Mouse (Mus musculus): ENCODE measurements around the gene Arf6. TPM values are rescaled to one million over a fixed set of nuclear protein-coding genes. Genes with fewer than 3 reads are reported as not detected.
"Not testable (repeated sequence)": the region's sequence is repeated elsewhere in the genome, so short reads cannot be mapped to it uniquely, and the experiment has no call there.

Gene Arf6
- total RNA-seq, 2 experiments from 2014 or later = 19.1 to 26.3 TPM

DNA sequence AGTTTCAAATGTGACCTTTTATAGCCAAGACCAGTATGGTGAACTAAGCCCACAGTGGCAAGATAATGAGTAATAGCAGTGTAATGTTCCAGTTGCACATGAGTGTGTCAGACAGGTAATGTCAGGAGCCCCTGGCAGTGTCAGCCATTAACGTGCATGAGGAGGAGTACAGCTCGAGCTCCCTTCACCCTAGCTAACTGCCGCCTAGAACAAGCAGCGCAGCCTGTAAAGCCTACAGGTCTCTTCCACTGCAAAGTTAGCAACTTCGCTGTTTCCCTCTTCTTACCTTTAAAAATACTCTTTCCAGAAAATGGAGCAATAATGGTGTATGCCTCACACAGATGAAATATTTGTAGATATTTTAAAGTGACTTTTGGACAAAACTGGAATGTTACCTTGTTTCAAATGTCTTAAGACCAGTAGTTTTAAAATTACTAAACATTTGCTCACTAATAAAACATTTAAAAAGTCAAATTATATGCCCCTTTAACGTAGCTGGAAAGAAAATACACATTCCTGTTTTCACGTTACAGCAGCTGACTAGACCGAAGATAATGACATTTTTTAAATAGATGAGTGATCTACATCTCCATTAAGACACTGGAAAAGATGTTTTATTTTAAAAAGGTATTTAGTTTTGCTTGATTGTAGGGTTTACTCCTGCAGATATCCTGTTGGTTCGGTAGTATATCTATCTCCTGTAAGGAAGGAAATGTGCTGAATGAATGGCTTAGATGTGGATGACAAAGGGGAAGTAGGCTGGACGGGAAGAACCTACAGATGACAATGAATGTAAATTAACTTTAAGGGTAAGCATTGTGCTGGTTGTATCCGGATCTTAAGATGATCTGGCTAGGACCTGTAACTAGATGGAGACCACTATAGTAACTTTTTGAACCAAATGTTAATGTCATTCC lies 2.2 kb downstream of the Arf6 start:
- DNase-seq (ENCODE audit: low spot score) = no peak

DNA sequence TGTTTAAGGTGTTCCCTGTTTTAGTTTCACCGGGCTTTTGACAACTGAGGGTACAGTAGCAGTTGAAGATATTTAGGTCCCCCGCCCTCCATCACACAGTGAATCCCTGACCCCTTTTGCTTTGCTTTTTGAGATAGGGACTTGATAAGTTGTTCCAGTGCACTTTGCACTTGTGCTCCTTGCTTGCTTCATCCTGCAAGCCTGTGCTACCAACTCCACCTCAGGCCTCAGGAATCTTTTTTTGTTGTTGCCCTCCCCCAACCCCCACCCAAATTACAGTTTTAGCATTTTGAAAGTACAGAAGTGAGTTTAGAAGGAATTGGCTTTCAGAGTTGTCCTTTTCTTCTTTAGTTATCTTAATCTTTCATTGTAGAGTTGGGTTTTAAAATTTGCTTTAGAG lies 4.2 kb downstream of the Arf6 start:
- DNase-seq (ENCODE audit: low spot score) = no peak

DNA sequence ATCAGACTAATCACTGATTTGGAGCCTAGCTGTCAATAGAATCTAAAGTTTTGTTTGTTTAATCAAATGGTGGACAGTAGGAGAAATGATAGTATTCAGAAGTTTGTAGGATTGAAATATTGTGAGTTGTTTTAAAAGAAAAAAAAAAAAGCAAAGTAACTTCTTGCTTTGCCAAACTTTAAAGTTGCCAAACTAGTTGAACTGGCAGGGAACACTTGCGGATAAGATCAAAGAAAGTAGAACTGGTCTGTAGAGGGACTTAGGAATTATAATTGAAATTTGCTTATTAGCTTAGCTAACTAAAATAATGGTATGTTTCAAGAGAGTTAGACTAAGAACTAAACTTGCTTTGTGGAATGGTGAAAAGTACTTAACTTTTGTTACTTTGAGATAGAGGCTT lies 5.2 kb downstream of the Arf6 start:
- no peak for DNase-seq (ENCODE audit: low spot score)

DNA sequence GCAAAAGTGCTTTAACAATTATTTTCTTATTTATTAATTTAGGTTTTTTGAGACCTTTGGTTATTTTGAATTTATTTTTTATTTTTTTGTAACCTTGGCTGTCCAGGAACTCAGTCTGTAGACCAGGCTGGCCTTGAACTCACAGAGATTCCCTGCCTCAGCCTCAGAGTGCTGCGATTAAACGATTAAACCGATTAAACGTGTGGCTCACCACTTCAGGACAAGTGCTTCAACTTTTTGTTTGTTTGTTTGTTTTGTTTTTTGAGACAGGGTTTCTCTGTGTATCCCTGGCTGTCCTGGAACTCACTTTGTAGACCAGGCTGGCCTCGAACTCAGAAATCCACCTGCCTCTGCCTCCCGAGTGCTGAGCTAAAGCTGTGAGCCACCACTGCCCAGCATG lies 5.7 kb downstream of the Arf6 start:
- DNase-seq (ENCODE audit: low spot score) = not testable (repeated sequence)

DNA sequence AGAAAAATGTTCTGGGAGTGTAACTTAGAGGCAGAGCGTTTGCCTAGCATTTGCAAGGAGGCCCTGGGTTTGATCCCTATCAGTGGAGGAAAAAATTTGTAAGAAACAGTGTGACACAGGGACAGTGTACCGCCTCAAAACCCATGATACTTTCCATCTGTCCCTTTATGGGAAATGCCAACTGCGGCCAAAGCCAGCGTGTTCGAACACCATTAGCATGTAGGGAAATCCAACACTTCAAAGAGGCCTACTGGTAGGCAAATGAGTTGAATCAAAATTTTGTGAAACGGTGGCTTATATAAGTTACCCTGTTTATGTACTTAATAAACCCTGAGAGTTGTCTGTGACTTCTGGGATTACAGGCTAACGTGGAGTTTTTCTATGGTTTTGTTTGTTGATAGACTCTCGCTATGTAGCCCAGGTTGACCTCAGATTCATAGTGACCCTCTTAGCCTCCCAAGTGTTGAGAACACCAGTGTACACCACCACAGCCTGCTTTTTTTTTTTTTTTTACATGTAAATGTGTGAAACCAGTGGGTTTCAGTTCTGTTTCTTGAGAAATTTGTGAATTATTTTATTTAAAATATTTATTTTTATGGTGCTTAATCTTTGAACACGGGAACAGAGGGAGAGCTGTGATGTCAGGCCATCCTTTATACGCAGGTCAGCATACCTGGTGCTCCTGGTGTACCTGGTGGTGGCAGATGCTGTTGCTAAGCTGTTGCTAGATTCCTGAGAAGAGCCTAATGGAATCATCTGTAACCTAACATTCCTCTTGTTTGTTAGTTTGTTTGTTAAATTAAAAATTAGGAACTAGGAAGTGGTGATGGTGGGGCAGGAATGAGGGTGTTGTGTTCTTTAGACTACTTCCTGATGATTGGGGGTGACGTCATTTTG lies 6.9 kb downstream of the Arf6 start:
- DNase-seq (ENCODE audit: low spot score) = no peak

DNA sequence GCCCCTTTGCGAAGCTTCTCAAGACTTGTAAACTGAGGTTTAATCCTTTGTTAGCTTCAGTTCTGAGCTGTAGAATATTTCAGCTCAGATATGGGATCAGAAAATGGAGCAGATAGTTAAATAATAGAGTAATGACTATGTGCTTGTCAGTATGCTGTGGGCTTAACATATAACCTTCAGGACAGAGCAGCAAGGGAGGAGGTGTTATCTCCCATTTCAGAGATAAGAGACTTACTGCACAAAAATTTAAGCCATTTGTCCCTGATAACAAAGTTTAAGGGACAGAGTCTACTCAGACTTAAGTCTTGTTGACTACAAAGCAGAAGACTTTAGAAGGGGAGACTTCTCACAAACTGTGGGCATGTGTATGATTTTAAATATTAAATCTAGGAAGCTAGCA lies 10.9 kb downstream of the Arf6 start:
- DNase-seq (ENCODE audit: low spot score) = no peak

DNA sequence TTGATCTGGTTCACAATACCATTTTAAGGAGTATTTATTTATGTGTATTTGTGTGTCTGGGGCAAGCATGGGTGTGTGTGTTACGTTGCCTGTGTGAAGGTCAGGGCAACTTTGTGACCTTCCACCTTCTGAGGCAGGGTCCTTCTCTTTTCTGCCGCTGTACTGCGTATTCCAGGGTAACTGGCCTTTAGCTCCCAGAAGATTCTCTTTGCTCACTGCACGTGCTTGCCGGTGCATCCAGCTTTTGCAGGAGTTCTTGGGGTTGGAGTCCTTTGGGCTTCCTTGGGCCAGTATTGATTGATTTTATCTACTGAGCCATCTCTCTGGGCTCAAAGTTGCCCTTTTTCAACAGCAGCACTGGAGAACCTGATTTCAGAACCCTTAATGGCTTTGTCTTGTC lies 12.7 kb downstream of the Arf6 start:
- DNase-seq (ENCODE audit: low spot score) = no peak

DNA sequence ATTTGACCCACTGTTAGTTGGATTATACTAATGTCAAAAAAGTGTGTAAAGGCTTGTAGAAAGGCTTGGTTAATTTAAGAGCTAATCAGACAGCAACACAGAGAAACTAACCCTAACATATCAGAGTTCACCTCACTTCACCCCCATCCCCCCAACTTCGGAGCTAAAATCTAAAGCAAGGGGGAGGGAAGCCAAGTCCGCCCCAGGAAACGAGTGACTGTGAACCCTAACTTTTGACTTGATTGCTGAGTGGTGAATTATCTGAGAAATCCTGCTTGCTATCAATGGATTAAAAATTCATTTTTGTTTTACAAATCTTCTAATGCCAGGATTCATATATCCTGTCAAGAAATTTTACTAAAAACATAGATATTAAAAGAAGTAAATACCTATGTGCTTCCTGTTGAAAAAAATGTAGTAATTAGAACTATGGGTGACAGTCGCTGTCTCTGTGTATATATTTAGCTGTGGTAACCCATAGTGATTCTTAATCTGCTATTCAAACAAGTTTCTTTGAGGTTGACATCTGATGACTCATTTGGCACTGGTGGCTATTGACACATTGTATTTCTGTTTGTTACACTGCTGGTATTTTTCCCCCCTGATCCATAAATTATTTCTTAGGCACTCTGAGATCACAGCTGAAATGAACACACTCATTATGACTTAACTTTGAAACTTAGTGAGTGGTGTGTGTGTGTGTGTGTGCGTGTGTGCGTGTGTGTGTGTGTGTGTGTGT lies 13.8 kb downstream of the Arf6 start:
- no peak for DNase-seq (ENCODE audit: low spot score)

DNA sequence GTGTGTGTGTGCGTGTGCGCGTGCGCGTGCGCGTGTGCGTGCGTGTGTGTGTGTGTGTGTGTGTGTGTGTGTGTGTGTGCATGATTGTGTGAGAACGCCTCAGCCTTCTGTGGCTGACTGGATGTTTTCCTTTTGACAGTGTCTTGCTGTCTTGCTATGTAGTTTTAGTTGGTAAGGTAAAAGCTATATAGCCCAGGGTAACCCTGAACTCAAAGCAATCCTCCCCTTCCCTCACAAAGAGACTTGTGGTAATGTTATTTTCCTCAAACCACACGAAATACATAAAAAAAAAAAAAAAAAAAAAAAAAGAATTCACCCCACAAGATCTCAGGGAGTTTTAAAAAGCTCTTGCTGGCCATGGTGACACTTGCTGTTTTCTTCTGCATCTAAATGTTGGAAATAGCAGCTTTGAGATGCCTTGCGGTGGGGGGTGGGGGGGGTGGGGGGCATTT lies 14.4 kb downstream of the Arf6 start:
- DNase-seq (ENCODE audit: low spot score) = not testable (repeated sequence)

DNA sequence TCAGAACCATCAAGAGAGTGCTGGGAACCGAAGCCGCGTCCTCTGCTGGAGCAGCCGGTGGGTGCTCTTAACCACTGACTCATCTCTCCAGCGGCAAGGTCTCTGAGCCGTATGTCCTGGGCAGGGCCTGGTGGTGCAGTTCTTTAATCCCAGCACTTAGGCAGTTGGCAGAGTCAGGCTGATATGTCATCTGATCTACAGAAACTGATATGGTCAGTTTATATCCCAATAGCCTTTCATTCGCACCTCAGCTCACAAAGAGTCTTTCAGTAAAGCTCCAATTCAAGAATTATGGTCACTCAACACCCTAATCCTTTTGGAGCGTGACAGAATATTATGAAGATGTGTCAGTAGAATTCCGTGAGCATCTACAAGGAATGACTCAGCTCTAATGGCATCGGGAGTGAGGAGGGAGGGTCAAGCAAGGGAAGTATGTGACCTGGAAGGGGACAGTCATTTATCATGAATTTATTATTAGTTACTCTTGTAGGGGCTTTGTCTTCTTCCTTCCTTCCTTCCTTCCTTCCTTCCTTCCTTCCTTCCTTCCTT lies 16.4 kb downstream of the Arf6 start:
- DNase-seq (ENCODE audit: low spot score) = no peak

DNA sequence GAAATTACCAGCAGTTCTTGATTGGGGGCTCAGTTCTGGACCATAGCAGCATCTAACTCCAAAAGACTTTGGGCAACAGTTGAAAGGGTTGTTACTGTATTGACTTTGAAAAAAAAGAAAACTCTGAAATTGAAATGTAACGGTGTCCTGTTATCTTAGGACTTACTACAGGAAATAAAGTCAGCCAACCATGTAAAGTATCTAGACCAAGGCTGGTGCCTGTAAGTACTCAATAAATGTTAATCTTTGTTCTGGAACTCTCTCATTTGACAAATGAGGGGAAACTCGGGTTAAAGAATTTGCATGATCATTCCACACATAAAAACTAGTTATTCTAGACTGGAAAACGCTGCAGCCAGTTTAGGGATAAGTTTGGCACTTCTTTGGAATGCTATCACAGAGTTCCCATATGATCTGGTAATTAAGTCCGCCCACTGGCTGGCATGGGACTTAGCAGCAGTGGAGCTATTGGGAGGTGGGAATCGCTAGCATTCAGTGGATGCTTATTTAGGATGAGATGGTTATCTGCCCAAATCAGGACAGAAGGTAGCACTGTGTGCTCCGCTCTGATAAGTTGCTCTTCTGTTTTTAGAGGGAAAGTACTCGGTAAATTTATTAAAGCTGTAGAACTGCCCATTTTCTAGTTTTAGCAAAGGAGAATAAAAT lies 17.5 kb downstream of the Arf6 start:
- no peak for DNase-seq (ENCODE audit: low spot score)

DNA sequence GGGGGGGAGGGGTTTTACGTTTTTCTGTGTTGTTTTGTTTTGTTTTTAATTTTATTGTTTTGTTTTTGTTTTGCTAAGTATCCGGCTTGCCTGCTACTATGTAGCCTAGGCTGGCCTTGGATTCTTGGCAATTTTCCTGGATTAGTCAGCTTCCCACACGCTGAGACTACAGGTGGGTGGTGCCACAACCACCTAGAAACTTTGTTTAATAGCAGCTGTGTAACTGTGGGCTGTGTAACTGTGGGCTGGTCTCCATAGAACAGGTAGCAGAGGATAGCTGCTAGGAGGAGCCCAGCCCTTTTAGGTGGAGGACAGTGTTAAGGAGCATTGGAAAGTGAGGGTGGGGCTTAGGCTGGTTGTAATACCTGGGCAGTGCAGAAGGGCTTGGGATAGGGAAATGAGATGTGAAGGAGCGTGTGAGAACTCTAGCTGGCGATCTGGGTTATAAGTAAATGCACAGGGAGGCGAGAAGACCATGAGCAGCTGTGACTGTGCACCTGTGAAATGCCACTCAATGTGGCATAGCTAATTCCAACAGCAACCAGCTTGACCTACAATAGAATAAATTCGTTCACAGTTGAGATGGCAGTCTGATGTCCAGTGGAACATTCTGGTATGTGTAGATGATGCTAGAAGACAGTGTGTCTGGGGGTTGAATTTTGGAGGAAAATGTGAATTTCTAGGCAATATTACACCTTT lies 18.2 kb downstream of the Arf6 start:
- DNase-seq (ENCODE audit: low spot score) = no peak

DNA sequence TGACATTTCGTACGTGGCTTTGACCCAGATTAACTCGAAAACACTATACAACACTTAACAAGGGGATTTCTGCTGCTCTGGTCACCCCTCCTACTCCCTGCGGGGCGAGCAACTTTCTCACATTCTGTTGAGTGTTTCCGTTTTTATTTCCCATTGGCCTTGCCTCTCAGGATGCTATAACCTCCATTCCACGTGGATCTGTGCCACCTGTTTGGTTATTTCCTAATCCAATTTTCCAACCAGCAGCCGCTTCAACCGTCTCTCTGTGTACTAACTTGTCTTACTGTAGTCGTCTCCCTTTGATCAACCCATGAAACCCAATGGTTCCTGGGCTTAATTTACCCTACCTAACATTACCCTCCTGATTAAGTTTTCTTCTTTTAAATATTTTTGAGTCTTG lies 21.1 kb downstream of the Arf6 start:
- no peak for DNase-seq (ENCODE audit: low spot score)

DNA sequence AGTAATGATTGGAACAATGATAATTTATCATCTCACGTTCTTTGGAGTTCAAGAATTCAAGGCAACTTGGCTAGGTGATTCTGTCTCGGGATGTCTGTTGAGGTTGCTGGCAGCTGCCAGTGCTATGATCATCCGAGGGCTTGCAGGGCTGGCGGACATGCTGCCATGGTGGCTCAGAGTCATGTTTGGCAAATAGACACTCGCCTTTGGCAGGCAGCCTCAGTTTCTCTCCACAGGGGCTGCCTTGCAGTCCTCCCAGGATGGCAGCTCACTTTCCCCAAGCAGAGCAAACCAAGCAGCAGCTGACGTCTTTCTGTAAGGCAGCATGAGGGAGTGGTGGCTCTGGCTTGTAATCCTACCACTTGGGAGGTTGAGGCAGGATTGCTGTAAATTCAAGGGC lies 22.5 kb downstream of the Arf6 start:
- DNase-seq (ENCODE audit: low spot score) = no peak

DNA sequence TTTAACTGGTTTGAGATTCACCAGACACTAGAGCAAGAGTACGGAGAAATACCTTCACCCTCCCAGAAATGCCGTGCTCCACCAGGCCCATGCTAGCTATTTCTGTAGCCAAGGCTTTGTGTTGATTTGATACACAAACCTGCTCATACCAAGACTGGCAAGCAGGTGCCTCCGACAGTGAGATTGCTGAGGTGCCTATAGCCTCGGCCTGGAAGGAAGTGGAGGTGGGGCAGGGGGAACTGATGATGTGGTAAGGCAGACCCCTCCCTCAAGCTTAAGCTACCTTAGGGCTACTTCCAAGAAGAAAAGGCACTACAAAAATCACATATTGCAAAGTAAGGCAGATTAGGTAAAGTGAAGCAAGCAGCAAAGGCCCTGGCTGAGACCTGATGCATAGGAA lies 28.4 kb downstream of the Arf6 start:
- DNase-seq (ENCODE audit: low spot score) = no peak

DNA sequence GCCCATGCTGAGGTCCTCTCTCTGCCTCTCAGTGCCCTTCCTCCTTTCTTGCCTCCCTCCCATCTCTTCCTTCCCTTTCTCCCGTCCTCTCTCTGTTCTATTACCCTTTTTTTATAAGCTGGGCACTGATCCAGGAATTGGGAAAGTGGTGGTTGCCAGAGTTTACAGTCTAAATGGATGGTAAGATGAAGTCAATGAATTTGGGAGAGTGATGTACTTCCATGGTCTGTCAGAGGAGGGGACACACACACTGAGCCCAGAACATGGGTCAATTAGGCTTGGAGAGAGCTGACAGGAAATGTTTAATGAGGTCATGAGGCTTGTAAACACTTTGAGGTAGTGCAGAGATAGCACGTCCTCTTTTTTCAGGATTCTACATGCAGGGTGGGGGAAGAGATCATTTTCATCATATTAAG lies 28.9 kb downstream of the Arf6 start:
- no peak for DNase-seq (ENCODE audit: low spot score)

DNA sequence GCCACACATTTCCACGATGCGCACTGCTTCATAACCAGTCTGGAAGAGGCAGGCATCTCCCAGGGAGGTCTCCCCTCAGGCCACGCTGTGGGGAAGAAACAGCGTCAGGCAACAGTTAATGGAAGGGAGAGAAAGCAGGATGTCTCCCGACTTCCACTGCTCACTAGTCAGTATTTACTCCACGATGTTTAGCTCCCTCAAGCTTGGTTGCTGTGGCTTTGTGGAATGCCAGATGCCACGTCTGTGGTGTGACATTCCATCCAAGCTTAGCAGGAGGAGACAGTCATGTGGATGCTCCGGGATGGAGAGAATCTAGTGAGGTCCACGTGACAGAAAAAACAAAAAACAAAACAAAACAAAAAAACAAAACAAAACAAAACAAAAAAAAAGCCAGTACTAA lies 30.1 kb downstream of the Arf6 start:
- no peak for DNase-seq (ENCODE audit: low spot score)

DNA sequence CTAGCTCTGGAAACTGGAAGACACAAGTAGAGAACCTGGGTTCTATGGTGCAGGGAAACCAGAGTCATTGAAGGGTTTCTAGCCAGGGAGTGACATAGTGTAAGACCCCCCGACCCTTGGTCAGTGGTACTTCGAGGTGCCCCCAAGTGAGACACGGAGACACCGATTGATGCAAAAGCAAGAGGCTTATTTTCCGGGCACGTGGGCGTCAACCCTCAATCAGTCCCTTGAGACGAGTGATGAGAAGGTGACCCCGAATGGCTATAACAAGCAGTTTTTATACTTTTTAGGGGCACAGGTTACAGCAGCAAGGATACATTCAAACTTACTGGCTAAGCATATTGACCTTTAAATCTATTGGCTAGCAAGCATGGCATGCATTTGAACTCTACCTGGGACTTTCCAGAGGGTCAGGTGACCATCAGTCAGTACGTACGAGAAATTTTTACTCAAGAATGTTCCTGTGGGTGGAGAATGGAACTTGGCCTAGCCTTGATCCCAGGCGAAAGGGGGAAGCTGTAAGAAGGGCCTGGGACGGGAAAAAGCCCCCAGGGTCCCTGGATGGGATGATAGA lies 30.7 kb downstream of the Arf6 start:
- no peak for DNase-seq (ENCODE audit: low spot score)

DNA sequence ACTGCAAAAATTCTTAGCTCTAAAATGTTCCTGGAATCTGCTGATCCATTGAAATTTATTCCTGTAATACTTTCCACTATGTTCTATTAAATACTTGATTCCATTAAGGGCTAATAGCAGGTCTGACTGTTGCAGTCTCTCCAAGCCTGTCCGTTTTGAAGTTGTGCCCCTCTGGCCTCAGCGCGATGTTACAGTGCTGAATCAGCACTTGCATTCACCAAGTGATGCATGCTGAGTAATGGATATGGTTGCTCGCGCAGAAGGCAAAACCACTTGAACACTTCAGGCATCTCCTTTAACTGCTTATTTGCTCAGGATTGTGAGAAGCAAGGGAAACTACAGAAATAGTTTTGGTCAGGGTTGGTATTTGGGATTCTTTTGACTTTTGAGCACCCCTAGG lies 38.8 kb downstream of the Arf6 start:
- DNase-seq (ENCODE audit: low spot score) = no peak

DNA sequence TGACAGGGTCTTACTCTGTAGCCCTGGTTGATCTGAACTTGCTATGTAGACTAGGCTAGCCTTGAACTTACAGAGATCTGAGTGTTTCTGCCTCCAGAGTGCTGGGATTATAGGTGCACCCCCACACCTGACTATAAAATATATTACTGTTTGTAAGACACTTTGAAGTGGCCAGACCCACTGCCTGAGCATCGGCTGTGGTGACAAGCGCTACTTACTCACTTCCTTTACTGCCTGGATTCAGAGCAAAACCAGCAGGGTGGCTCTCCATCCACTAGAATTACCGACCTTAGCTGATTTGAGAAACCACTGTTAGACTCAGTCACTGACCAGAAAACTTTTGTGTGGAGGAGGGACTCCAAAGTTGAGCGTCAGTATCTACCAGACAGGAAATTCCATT lies 40.0 kb downstream of the Arf6 start:
- no peak for DNase-seq (ENCODE audit: low spot score)
